Mouse (Mus musculus): ENCODE measurements around the gene Fryl.

Fryl gene

GRCm38 (mm10) chr5:73256352-73257065, at the start of gene Fryl:
Gene Fryl, minus strand, starts transcription at chr5:73256619.
- peak; percentile 90 for DNase-seq (ENCODE audit: extremely low read depth, low read depth, low spot score)

- no peak for DNase-seq (ENCODE audit: extremely low read depth, low read depth, low spot score)
Observed at GRCm38 (mm10) chr5:73304507-73304906, 48.1 kb upstream of the Fryl start.

- no peak for DNase-seq (ENCODE audit: extremely low read depth, low read depth, low spot score)
Observed at GRCm38 (mm10) chr5:73301601-73302307, 45.3 kb upstream of the Fryl start.

DNA sequence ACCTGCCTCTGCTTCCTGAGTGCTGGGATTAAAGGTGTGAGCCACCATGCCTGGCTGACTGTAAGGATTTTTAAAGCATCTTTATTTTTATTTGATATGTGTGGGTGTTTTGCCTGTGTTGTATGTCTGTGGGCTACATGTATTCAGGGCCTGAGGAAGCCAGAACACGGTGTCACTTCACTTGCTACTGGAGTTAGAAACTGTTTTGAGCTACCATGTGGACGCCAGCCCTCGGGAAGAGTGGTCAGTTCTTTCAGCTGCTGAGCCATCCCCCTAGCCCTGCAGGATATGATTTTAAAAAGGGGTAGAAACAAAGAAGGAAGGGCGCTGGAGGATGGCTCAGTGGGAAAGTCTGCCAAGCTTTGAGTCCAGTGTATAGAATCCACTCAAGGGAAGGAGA, 39.5 kb upstream of the Fryl start:
- no peak for DNase-seq (ENCODE audit: extremely low read depth, low read depth, low spot score)

GRCm38 (mm10) chr5:73295016-73295415, 38.6 kb upstream of the Fryl start:
- DNase-seq (ENCODE audit: extremely low read depth, low read depth, low spot score): no peak

GRCm38 (mm10) chr5:73293458-73293827, 37.0 kb upstream of the Fryl start:
- no peak for DNase-seq (ENCODE audit: extremely low read depth, low read depth, low spot score)

DNA sequence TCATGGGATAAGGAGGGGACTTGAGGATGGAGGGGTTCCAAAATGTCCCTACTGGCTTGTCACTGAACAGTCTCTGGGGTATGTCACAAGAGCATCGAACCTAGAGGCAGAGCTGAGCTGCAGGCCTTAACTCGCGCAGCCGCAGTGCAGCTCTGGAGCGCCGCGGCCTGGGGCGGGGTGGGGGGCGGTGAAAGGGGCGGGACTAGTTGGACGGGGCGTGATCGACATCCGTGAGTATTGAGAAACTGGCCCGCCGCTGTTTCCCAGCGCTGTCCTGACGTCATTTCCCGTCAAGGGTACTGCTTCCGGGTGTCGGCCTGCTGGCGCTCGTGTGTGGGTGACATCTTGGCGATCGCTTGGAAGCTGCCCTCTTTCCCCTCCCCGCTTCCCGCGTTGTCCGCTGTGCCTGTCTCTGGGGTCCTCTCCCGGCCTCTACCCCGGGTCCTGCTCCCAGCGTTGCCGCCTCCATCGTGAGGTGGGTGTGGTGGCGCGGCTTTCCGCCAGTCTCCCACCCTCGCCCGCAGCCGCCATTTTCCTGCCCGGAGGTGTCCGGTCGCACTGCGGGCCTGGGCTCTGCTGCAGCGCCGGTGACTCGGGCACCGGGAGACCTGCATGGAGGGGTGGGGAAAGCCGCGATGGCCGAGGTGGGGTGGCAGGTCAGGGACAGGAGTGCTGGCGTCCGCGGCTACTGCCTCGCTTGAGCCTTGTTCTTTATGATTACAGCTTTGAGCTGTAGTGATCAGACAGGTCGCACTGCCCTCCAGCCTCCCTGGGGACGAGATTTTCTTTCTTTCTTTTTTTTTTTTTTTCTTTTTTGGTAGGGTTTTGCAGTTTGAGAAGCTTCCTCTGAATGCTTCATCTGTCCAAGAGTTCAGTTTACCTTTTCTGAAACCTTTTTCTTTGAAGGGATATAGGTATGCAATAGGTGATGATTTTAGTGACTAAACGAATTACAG, 36.4 kb upstream of the Fryl start, which contains the start of gene Ociad1:
Gene Ociad1, plus strand, starts transcription at position 283 of the 956 bp plus-strand sequence.
- DNase-seq (ENCODE audit: extremely low read depth, low read depth, low spot score): peak; percentile 49

DNA sequence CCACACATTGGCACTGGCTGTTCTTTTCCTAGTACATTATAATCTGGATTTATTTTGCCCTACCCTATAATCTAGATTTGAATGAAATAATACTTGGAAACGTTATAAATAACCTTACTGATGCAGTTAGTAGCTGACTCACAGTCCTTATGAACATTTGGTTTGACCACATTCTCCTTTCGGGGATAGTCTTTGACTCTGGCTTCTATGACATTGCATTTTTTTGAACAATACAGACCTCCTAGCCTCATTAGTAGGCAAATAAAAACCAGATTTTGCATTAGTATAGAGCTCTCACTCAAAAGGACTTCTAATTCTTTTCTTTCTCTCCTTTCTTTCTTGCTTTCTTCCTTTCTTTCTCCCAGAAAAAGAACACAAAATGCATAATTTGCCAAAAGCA, 33.5 kb upstream of the Fryl start:
- DNase-seq (ENCODE audit: extremely low read depth, low read depth, low spot score): no peak

DNA sequence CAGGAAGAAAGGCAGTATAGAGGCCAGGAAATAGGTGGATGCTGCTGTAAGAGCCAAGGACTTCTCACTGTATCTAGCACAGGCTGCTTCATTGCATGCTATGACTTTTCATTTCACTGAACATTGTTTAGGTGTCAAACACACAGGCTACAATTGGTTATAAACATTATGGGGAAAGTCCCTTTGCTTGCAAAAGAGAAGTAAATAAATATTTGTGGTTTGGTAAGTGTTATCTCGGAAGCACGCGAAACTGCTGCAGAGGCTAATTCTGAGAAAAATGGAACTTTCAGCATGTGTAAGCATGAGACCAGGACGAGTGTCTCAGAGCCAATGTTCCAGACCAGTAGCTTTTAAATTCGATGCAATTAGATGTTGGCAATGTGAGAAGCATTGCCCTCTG, 30.2 kb upstream of the Fryl start:
- no peak for DNase-seq (ENCODE audit: extremely low read depth, low read depth, low spot score)

- no peak for DNase-seq (ENCODE audit: extremely low read depth, low read depth, low spot score)
Observed at GRCm38 (mm10) chr5:73285470-73285978, 29.1 kb upstream of the Fryl start.

DNA sequence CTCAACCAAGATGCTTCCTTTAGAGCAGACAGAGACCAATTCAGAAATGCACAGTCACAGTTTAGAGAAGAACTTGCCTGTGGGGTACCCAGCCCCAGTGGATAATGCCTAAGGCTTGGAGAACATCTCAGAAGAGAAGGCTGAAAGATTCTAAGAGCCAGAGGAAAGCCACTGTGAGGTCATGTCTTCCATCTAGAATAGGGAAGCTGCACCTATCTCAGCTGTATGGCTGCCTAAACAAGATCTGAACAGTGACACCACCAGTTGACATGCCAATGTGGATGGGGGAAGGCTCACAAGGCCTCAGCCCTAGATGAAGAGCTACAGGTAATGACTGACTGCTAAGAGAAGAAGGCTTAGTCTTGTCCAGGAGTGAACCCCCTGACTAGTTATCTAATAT, 27.6 kb upstream of the Fryl start:
- DNase-seq (ENCODE audit: extremely low read depth, low read depth, low spot score): no peak

GRCm38 (mm10) chr5:73280567-73280850, 24.1 kb upstream of the Fryl start:
- DNase-seq (ENCODE audit: extremely low read depth, low read depth, low spot score): no peak

GRCm38 (mm10) chr5:73279732-73280566, 23.5 kb upstream of the Fryl start:
- DNase-seq (ENCODE audit: extremely low read depth, low read depth, low spot score): no peak

- DNase-seq (ENCODE audit: extremely low read depth, low read depth, low spot score): peak; percentile 49
Observed at GRCm38 (mm10) chr5:73279190-73279589, 22.8 kb upstream of the Fryl start.

DNA sequence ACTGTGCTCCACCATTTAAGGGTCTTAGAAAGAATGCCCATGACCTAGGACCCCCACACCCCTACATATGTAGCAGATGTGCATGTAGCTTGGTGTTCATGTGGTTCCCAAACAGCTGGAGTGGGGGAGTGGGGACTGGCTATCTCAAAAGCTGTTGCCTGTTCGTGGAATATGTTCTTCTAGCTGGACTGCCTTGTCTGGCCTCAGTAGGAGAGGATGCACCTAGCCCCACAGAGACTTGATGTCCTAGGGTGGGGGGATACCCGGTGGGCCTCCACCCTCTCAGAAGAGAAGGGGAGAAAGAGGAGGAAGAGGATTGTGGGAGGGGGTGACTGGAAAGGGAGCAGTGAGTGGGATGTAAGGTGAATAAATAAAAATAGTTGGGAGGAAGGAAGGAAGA, 18.5 kb upstream of the Fryl start:
- DNase-seq (ENCODE audit: extremely low read depth, low read depth, low spot score): no peak

DNA sequence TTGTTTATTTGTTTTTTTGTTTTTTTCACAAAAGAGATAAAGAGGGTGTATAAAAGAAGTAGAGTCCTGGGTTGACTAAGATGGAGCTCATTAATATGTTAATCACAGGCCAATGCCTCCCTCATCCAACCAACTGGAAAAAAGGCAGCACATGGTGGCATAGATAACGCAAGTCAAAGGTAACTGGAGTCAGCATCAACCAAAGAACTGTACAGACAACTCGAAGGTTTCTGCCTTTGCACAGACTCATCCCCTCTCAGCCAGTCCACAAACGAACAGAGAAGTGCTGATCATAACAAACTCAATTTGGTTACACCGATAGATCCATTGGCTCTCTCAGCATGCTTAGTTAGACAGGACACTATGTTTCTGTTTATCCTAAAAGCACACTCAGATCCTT, 16.8 kb upstream of the Fryl start:
- DNase-seq (ENCODE audit: extremely low read depth, low read depth, low spot score): no peak

GRCm38 (mm10) chr5:73270612-73271011, 14.2 kb upstream of the Fryl start:
- no peak for DNase-seq (ENCODE audit: extremely low read depth, low read depth, low spot score)

- DNase-seq (ENCODE audit: extremely low read depth, low read depth, low spot score): no peak
Observed at GRCm38 (mm10) chr5:73268636-73269213, 12.3 kb upstream of the Fryl start.

DNA sequence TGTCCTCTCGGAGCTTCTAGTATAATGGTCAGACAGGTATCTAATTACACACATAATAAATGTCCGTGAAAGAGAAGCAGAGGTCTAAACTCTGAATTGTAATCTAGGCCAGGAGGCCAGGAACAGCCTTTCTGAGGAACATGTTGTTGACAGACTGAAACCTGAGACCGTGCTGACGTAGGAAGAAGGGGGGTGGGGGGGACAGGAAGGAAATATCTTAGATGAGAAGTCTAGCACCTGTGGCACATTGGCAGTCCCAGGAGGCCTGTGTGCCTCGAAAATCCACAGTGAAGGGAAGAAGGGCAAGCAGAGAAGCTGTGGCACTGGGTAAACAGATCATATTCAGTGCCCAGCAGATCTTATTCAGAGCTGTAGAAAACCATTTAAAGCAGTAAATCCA, 9.0 kb upstream of the Fryl start:
- DNase-seq (ENCODE audit: extremely low read depth, low read depth, low spot score): no peak

GRCm38 (mm10) chr5:73264122-73264521, 7.7 kb upstream of the Fryl start:
- DNase-seq (ENCODE audit: extremely low read depth, low read depth, low spot score): no peak
